Mouse (Mus musculus) forebrain, embryonic 16.5 days (tissue): ENCODE results near the gene Sdad1. TPM values are rescaled to one million over a fixed set of nuclear protein-coding genes. Genes with fewer than 3 reads are reported as not detected.
"Not testable (repeated sequence)": the region's sequence is repeated elsewhere in the genome, so short reads cannot be mapped to it uniquely, and the experiment has no call there.

Experiments
- ATAC-seq: fragments of 200-750 bp; cut with Nextera tagmentation; 2 replicates; pipeline ENCODE4 v1.8.0; 2017; ENCODE audit warnings: mild to moderate bottlenecking, moderate library complexity
- H3K27ac ChIP-seq: fragments of 300-500 bp; sonication (generic); 2 replicates; pipeline ENCODE4 v1.5.1; 2014; ENCODE audit warnings: low read length, control low read depth
- H3K27me3 ChIP-seq: fragments of 300-500 bp; sonication (generic); replicated peaks from 2 replicates; pipeline ENCODE4 v1.6.1; 2014; ENCODE audit warnings: low read length; ENCODE audit not compliant: control insufficient read depth, insufficient read depth
- H3K36me3 ChIP-seq: fragments of 300-500 bp; sonication (generic); 2 replicates; pipeline ENCODE4 v1.6.1; 2014; ENCODE audit not compliant: control insufficient read depth, insufficient read depth
- H3K4me1 ChIP-seq: fragments of 300-500 bp; sonication (generic); replicated peaks from 2 replicates; pipeline ENCODE4 v1.6.1; 2014; ENCODE audit warnings: low read length; ENCODE audit not compliant: control insufficient read depth, insufficient read depth
- H3K4me2 ChIP-seq: fragments of 300-500 bp; sonication (generic); 2 replicates; pipeline ENCODE4 v1.6.1; 2014; ENCODE audit warnings: mild to moderate bottlenecking, low read length, control low read depth
- H3K4me3 ChIP-seq: fragments of 300-500 bp; sonication (generic); replicated peaks from 2 replicates; pipeline ENCODE4 v1.5.1; 2014; ENCODE audit warnings: mild to moderate bottlenecking, low read length, control low read depth
- H3K9ac ChIP-seq: fragments of 300-500 bp; sonication (generic); replicated peaks from 2 replicates; pipeline ENCODE4 v1.6.1; 2014; ENCODE audit warnings: low read depth, low read length, control low read depth
- H3K9me3 ChIP-seq: fragments of 300-500 bp; sonication (generic); 2 replicates; pipeline ENCODE4 v1.6.1; 2016; ENCODE audit warnings: low read length; ENCODE audit not compliant: control insufficient read depth
- WGBS: fragments of 180-500 bp; shearing (Covaris S2); extraction: QIAGEN DNeasy Blood & Tissue Kit; methylation state at CpG from one replicate; pipeline ENCODE4 v1.1.7; 2014; 5-methylcytosine and 5-hydroxymethylcytosine counted together
- polyA plus RNA-seq: library from polyadenylated mRNA; unstranded; fragments of >200 nt; fragmentation: Nextera tagmentation; extraction: Ambion mirVana; gene quantifications from 2 replicates; pipeline ENCODE4 v1.2.1, GENCODE M21; 2015

The Sdad1 gene
- 34.0 and 36.0 TPM in 2 replicates for polyA plus RNA-seq

- H3K27ac ChIP-seq = peak within 1 kb of the TSS; percentile 13
- H3K9me3 ChIP-seq = no peaks in the 10 kb centered on the region
- H3K9ac ChIP-seq = peak within 1 kb of the TSS; percentile 69
- no peaks in the 10 kb centered on the region; the same call in 1 of the 2 replicates for H3K36me3 ChIP-seq
- ATAC-seq = peak; percentile 97
- H3K4me3 ChIP-seq = peak within 1 kb of the TSS; percentile 82
- 2% methylated on average over 41 of the region's 41 CpGs for WGBS
- H3K27me3 ChIP-seq = no peaks in the 10 kb centered on the region
- H3K4me2 ChIP-seq = peak within 1 kb of the TSS; percentile 82
- H3K4me1 ChIP-seq = peaks cover 13% of the 10 kb centered on the region
Measured at GRCm38 (mm10) chr5:92309681-92310511, at the start of gene Sdad1. Gene Sdad1, minus strand, starts transcription at chr5:92310479.

GRCm38 (mm10) chr5:92358767-92359455, 48.6 kb upstream of the Sdad1 start:
- WGBS = 76% methylated on average over 11 of the region's 11 CpGs
- no peak overlapping the region for H3K4me3 ChIP-seq
- H3K4me2 ChIP-seq = no peak overlapping the region
- no peak overlapping the region for H3K9ac ChIP-seq
- H3K36me3 ChIP-seq = no peaks in the 10 kb centered on the region
- no peaks in the 10 kb centered on the region for H3K27me3 ChIP-seq
- no peaks in the 10 kb centered on the region for H3K9me3 ChIP-seq
- H3K4me1 ChIP-seq = no peaks in the 10 kb centered on the region
- no peak for ATAC-seq
- no peak overlapping the region for H3K27ac ChIP-seq

- H3K36me3 ChIP-seq = no peaks in the 10 kb centered on the region
- no peak overlapping the region for H3K27ac ChIP-seq
- H3K4me2 ChIP-seq = no peak overlapping the region
- 62% methylated on average over 11 of the region's 12 CpGs for WGBS
- no peak for ATAC-seq
- H3K4me3 ChIP-seq = no peak overlapping the region
- no peaks in the 10 kb centered on the region for H3K27me3 ChIP-seq
- H3K9me3 ChIP-seq = no peaks in the 10 kb centered on the region
- H3K4me1 ChIP-seq = no peaks in the 10 kb centered on the region
- no peak overlapping the region for H3K9ac ChIP-seq
Measured at GRCm38 (mm10) chr5:92358033-92358432, 47.8 kb upstream of the Sdad1 start.

GRCm38 (mm10) chr5:92353517-92353916, 43.2 kb upstream of the Sdad1 start:
- H3K27me3 ChIP-seq = no peaks in the 10 kb centered on the region
- WGBS = 54% methylated on average over 11 of the region's 11 CpGs
- no peaks in the 10 kb centered on the region for H3K36me3 ChIP-seq
- H3K27ac ChIP-seq = no peak overlapping the region
- peaks cover 3% of the 10 kb centered on the region; the same call in 1 of the 2 replicates for H3K4me1 ChIP-seq
- no peak for ATAC-seq
- no peak overlapping the region for H3K4me3 ChIP-seq
- peak overlapping the region; percentile 22 for H3K4me2 ChIP-seq
- H3K9ac ChIP-seq = no peak overlapping the region
- H3K9me3 ChIP-seq = no peaks in the 10 kb centered on the region

- H3K9me3 ChIP-seq, H3K27me3 ChIP-seq, H3K27ac ChIP-seq, H3K4me3 ChIP-seq, H3K4me2 ChIP-seq, H3K9ac ChIP-seq, H3K36me3 ChIP-seq, ATAC-seq, H3K4me1 ChIP-seq: not testable (repeated sequence)
- 79% methylated on average over 4 of the region's 4 CpGs for WGBS
Measured at GRCm38 (mm10) chr5:92352716-92353115, 42.4 kb upstream of the Sdad1 start.

GRCm38 (mm10) chr5:92349731-92350130, 39.5 kb upstream of the Sdad1 start:
- 87% methylated on average over 7 of the region's 7 CpGs for WGBS
- Histone ChIP-seq H3K27me3 (no peaks in the 10 kb centered on the region), H3K9ac (no peak overlapping the region), H3K4me1 (peaks cover 3% of the 10 kb centered on the region; the same call in 1 of the 2 replicates), H3K9me3 (no peaks in the 10 kb centered on the region), H3K4me3 (no peak overlapping the region), H3K27ac (no peak overlapping the region), H3K36me3 (no peaks in the 10 kb centered on the region), H3K4me2 (no peak overlapping the region)
- no peak for ATAC-seq

- H3K27me3 ChIP-seq = no peaks in the 10 kb centered on the region
- H3K9me3 ChIP-seq = no peaks in the 10 kb centered on the region
- no peak within 1 kb of the TSS for H3K27ac ChIP-seq
- peaks cover 3% of the 10 kb centered on the region; the same call in 1 of the 2 replicates for H3K4me1 ChIP-seq
- H3K4me3 ChIP-seq = peak within 1 kb of the TSS; percentile 18; the same call in 1 of the 2 replicates
- no peaks in the 10 kb centered on the region for H3K36me3 ChIP-seq
- H3K9ac ChIP-seq = no peak within 1 kb of the TSS
- peak; percentile 79 for ATAC-seq
- H3K4me2 ChIP-seq = peak within 1 kb of the TSS; percentile 45
- WGBS = 19% methylated on average over 14 of the region's 14 CpGs
Measured at GRCm38 (mm10) chr5:92348794-92349413, 38.6 kb upstream of the Sdad1 start, which contains the start of gene Cxcl10. Gene Cxcl10, minus strand, starts transcription at chr5:92348889.

GRCm38 (mm10) chr5:92345006-92345405, 34.7 kb upstream of the Sdad1 start:
- ATAC-seq = no peak
- WGBS = 88% methylated on average over 8 of the region's 8 CpGs
- Histone ChIP-seq H3K9ac (no peak overlapping the region), H3K4me2 (no peak overlapping the region), H3K27me3 (no peaks in the 10 kb centered on the region), H3K4me1 (peaks cover 3% of the 10 kb centered on the region; the same call in 1 of the 2 replicates), H3K9me3 (no peaks in the 10 kb centered on the region), H3K36me3 (no peaks in the 10 kb centered on the region), H3K27ac (no peak overlapping the region), H3K4me3 (no peak overlapping the region)

- Histone ChIP-seq H3K27ac (no peak overlapping the region), H3K4me2 (no peak overlapping the region), H3K9me3 (no peaks in the 10 kb centered on the region), H3K27me3 (no peaks in the 10 kb centered on the region), H3K9ac (no peak overlapping the region), H3K4me1 (no peaks in the 10 kb centered on the region), H3K36me3 (no peaks in the 10 kb centered on the region), H3K4me3 (no peak overlapping the region)
- no peak for ATAC-seq
- 73% methylated on average over 4 of the region's 4 CpGs for WGBS
Measured at GRCm38 (mm10) chr5:92340606-92341005, 30.3 kb upstream of the Sdad1 start.
